9 mouse cellular contexts compared by ENCODE assay signal in the genomic region with DNA sequence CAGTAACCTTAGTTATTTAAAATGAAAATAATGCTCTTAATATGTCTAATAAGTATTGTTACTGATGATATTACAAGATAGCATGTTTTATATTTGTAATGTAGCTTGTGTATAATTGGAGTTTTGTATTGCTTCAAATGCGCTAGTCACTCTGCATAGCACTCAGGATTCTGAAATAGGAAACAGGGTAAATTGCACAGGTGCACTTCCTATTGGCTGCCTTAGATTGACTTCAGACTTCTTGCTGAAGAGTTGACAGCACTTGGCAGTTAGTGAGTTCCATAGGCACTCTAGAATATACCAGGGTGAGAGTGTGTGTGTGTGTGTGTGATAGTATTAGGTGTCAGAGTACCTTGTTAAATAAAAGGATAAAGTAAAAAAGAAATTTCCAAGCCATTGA. TPM values are rescaled to one million over a fixed set of nuclear protein-coding genes. Genes with fewer than 3 reads are reported as not detected.
DNase-seq lines count a peak whose midpoint lies in the region; ATAC-seq lines count a peak whose summit lies in the region.
"Had no signal": no experiment of that assay in that cellular context is flagged by ENCODE, and none has a peak within 500 bp of the region (broad histone marks: within the 10 kb centered on the region; RNA-seq: fewer than 3 reads in every experiment).

No protein-coding gene starts in this region.

- H3K36me3 ChIP-seq in heart, embryonic 16.5 days (ENCODE audit: control insufficient read depth, insufficient read depth) = peaks cover 5% of the 10 kb centered on the region; the same call in 1 of the 2 replicates
- no peaks in the 10 kb centered on the region for H3K36me3 ChIP-seq in embryonic facial prominence, embryonic 12.5 days
- H3K36me3 ChIP-seq in hindbrain, embryonic 16.5 days (ENCODE audit: control insufficient read depth, insufficient read depth, low read length) = no peaks in the 10 kb centered on the region
- no peaks in the 10 kb centered on the region for H3K36me3 ChIP-seq in midbrain, embryonic 13.5 days

- intact Hi-C loops in heart, postnatal 14 days (cut with DNase I) = no loop called here

- H3K4me3 ChIP-seq in heart, embryonic 16.5 days (ENCODE audit: low read length) = 0 out of 2 replicates have a peak overlapping the region, but pooled peaks have one; percentile 18
- H3K4me3 ChIP-seq in embryonic facial prominence, embryonic 12.5 days = 0 out of 2 replicates have a peak overlapping the region, but pooled peaks have one; percentile 13
- no peak overlapping the region for H3K4me3 ChIP-seq in hindbrain, embryonic 16.5 days (ENCODE audit: low read length)
- H3K4me3 ChIP-seq in midbrain, embryonic 13.5 days (replicated peaks) = peak overlapping the region; percentile 26

- peak overlapping the region; percentile 28; the same call in 1 of the 2 replicates for H3K4me2 ChIP-seq in heart, embryonic 16.5 days (ENCODE audit: low read depth, low read length)
- peak overlapping the region; percentile 37 for H3K4me2 ChIP-seq in embryonic facial prominence, embryonic 12.5 days (replicated peaks)
- peak overlapping the region; percentile 37 for H3K4me2 ChIP-seq in hindbrain, embryonic 16.5 days (ENCODE audit: low read length)
- peak overlapping the region; percentile 49 for H3K4me2 ChIP-seq in midbrain, embryonic 13.5 days (replicated peaks)

- peak overlapping the region; percentile 50; the same call in 1 of the 2 replicates for H3K9ac ChIP-seq in heart, embryonic 16.5 days (ENCODE audit: low read length)
- no peak overlapping the region for H3K9ac ChIP-seq in embryonic facial prominence, embryonic 12.5 days
- H3K9ac ChIP-seq in hindbrain, embryonic 16.5 days (ENCODE audit: low read depth, low read length) = no peak overlapping the region; the same call in 1 of the 2 replicates
- no peak overlapping the region for H3K9ac ChIP-seq in midbrain, embryonic 13.5 days (replicated peaks)

- WGBS in heart, embryonic 16.5 days = 46% methylated on average over 1 of the region's 1 CpGs
- 63% methylated on average over 1 of the region's 1 CpGs for WGBS in embryonic facial prominence, embryonic 12.5 days
- WGBS in hindbrain, embryonic 16.5 days = 68% methylated on average over 1 of the region's 1 CpGs
- WGBS in midbrain, embryonic 13.5 days = 87% methylated on average over 1 of the region's 1 CpGs

- H3K4me1 ChIP-seq in heart, embryonic 16.5 days (ENCODE audit: control insufficient read depth, insufficient read depth, low read length) = peaks cover 10% of the 10 kb centered on the region
- peaks cover 7% of the 10 kb centered on the region; the same call in 1 of the 2 replicates for H3K4me1 ChIP-seq in embryonic facial prominence, embryonic 12.5 days
- peaks cover 11% of the 10 kb centered on the region for H3K4me1 ChIP-seq in hindbrain, embryonic 16.5 days (ENCODE audit: control insufficient read depth, insufficient read depth, low read depth, low read length)
- peaks cover 20% of the 10 kb centered on the region for H3K4me1 ChIP-seq in midbrain, embryonic 13.5 days (replicated peaks)

- no peak for ATAC-seq in heart, embryonic 16.5 days (replicated peaks; ENCODE audit: extremely low read depth, insufficient read depth, low FRiP score)
- ATAC-seq in embryonic facial prominence, embryonic 12.5 days (ENCODE audit: insufficient number of reproducible peaks, insufficient read depth, low FRiP score, low TSS enrichment) = no peak
- no peak for ATAC-seq in hindbrain, embryonic 16.5 days
- ATAC-seq in midbrain, embryonic 13.5 days = no peak

- no peak overlapping the region for H3K27ac ChIP-seq in heart, embryonic 16.5 days (ENCODE audit: low read length)
- no peak overlapping the region for H3K27ac ChIP-seq in embryonic facial prominence, embryonic 12.5 days
- H3K27ac ChIP-seq in hindbrain, embryonic 16.5 days (ENCODE audit: low read depth, low read length) = no peak overlapping the region
- no peak overlapping the region for H3K27ac ChIP-seq in midbrain, embryonic 13.5 days

- no peaks in the 10 kb centered on the region for H3K27me3 ChIP-seq in heart, embryonic 16.5 days (ENCODE audit: control insufficient read depth, insufficient read depth, low read length)
- no peaks in the 10 kb centered on the region for H3K27me3 ChIP-seq in embryonic facial prominence, embryonic 12.5 days
- H3K27me3 ChIP-seq in hindbrain, embryonic 16.5 days (replicated peaks; ENCODE audit: control insufficient read depth, insufficient read depth, low read length) = no peaks in the 10 kb centered on the region
- no peaks in the 10 kb centered on the region for H3K27me3 ChIP-seq in midbrain, embryonic 13.5 days

- no peaks in the 10 kb centered on the region for H3K9me3 ChIP-seq in heart, embryonic 16.5 days (replicated peaks; ENCODE audit: control insufficient read depth, low read length)
- no peaks in the 10 kb centered on the region for H3K9me3 ChIP-seq in embryonic facial prominence, embryonic 12.5 days
- H3K9me3 ChIP-seq in hindbrain, embryonic 16.5 days (ENCODE audit: control insufficient read depth, low read length) = no peaks in the 10 kb centered on the region
- no peaks in the 10 kb centered on the region for H3K9me3 ChIP-seq in midbrain, embryonic 13.5 days

- DNase-seq in heart, postnatal 14 days = no peak
- DNase-seq in adrenal gland, postnatal 4 days (ENCODE audit: low spot score in 2 of 2) = no peak
- DNase-seq in cerebellum, postnatal 36 days = no peak
- no peak for DNase-seq in gastrocnemius, adult 18-20 months (ENCODE audit: low spot score)
- DNase-seq: kidney, postnatal 36 days had no signal

RNA-seq across cellular contexts. Expression of gene Arid2, which starts 2.7 kb away (rescaled TPM):
- polyA plus RNA-seq in heart, embryonic 16.5 days (2015; fragmentation: Nextera tagmentation; extraction: Ambion mirVana) = 13.5 and 14.0 TPM in 2 replicates
- 10 to 100 TPM; 31.9 to 34.5 TPM for total RNA-seq in heart, postnatal 14 days (2021)
- polyA plus RNA-seq in embryonic facial prominence, embryonic 12.5 days (2016; fragmentation: Nextera tagmentation; extraction: Ambion mirVana) = 33.0 and 33.1 TPM in 2 replicates
- polyA plus RNA-seq in hindbrain, embryonic 16.5 days (2015; fragmentation: Nextera tagmentation; extraction: Ambion mirVana) = 15.0 and 17.5 TPM in 2 replicates
- 29.3 and 29.6 TPM in 2 replicates for polyA plus RNA-seq in midbrain, embryonic 13.5 days (2015; fragmentation: Nextera tagmentation; extraction: Ambion mirVana)
- total RNA-seq in adrenal gland, postnatal 4 days (2021) = 10 to 100 TPM; 63.6 to 69.3 TPM
- total RNA-seq in gastrocnemius, adult 18-20 months (2021) = 10 to 100 TPM; 10.5 to 12.0 TPM
